Mouse (Mus musculus) embryonic fibroblast, embryonic 13.5 days (primary cell): ENCODE measurements around the gene Gusb.

Experiments used
- CTCF ChIP-seq: IDR thresholded peaks from 2 replicates; pipeline ENCODE4 v1.5.1; 2011; ENCODE audit warnings: mild to moderate bottlenecking, control low read depth, low read length, moderate library complexity, borderline replicate concordance; ENCODE audit not compliant: insufficient read depth
- POLR2A ChIP-seq: IDR thresholded peaks from 2 replicates; pipeline ENCODE4 v1.6.1; 2011; ENCODE audit warnings: low read depth, mild to moderate bottlenecking, control low read depth, low read length, moderate library complexity

DNA sequence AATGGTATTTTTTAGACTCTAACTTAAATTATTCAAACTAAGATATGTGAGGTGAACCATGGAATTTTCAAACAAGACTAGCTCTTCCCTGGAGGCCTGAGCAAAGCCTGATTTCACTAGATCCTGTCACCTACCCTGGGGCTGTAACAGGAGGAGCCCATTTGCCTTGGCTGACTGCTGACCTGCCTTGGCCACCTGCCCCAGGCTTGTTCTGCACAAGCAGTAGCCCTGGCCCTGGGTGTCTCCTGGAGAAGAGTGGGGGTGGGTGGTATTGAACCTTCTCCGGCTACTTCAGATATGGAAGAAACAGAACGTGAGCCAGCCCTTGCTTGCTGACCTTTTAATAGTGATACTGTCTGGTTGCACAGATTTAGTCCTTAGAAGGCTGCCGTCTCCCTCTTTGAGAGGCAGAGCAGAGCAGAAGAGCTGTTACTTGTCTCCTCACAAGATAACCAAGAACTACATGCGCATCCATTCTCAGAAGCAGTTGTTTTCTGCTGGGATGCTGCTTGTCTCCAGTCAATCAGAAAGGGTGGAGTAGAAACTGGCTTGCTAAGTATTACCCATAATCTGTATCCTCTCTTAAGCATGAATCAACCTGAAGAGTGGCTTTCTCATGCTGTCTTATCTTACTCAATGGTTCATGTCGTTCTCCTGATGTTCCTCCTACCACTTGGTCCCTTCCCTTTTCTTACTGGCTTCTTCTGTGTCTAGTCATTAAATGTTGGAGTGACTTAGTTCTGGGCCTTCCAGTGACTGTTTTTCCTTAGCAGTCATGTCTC, 48.2 kb downstream of the Gusb start:
- TF ChIP-seq CTCF (no peak), POLR2A (no peak)
